Comparison of ENCODE assay signal across 10 mouse cellular contexts in genomic region chr19:34751150-34751549, GRCm38 (mm10). TPM values are rescaled to one million over a fixed set of nuclear protein-coding genes. Genes with fewer than 3 reads are reported as not detected.
A peak's percentile ranks its signal among the peaks of the same experiment; 100 is the strongest.
DNase-seq lines count a peak whose midpoint lies in the region; ATAC-seq lines count a peak whose summit lies in the region.
"Had no signal": no experiment of that assay in that cellular context is flagged by ENCODE, and none has a peak within 500 bp of the region (broad histone marks: within the 10 kb centered on the region; RNA-seq: fewer than 3 reads in every experiment).

No protein-coding gene starts in this region.

- H3K27ac ChIP-seq in forebrain, embryonic 10.5 days: no peak overlapping the region
- H3K27ac ChIP-seq: hindbrain, embryonic 10.5 days had no signal

- intact Hi-C loops in heart, postnatal 10 days (cut with DNase I): no loop called here

- WGBS in forebrain, embryonic 10.5 days: 84% methylated on average over 4 of the region's 4 CpGs

- no peaks in the 10 kb centered on the region for H3K36me3 ChIP-seq in forebrain, embryonic 10.5 days (replicated peaks)
- H3K36me3 ChIP-seq: hindbrain, embryonic 10.5 days had no signal

- ATAC-seq in hematopoietic stem cell, adult 5-6 weeks (replicated peaks in 1 of 2; ENCODE audit: insufficient read depth in 1 of 2, low FRiP score in 2 of 2, low TSS enrichment in 1 of 2, low read depth in 1 of 2, poor library complexity in 2 of 2, severe bottlenecking in 2 of 2): peak; percentile 50 to 63

- no peaks in the 10 kb centered on the region for H3K9me3 ChIP-seq in forebrain, embryonic 10.5 days
- H3K9me3 ChIP-seq: hindbrain, embryonic 10.5 days had no signal

- peaks cover 16% of the 10 kb centered on the region for H3K4me1 ChIP-seq in forebrain, embryonic 10.5 days

- H3K27me3 ChIP-seq in forebrain, embryonic 10.5 days (ENCODE audit: poor library complexity, severe bottlenecking): peaks cover 20% of the 10 kb centered on the region

- peak; percentile 17 to 18 for DNase-seq in heart, adult 18-20 months
- no peak for DNase-seq in heart, postnatal 10 days
- peak; percentile 10 for DNase-seq in right cerebral cortex, postnatal 14 days
- no peak for DNase-seq in right cerebral cortex, postnatal 4 days
- DNase-seq in retina, embryonic 14.5 days (ENCODE audit: low spot score): peak; percentile 30
- no peak for DNase-seq in forebrain, embryonic 10.5 days (ENCODE audit: extremely low spot score, low spot score)
- DNase-seq in ovary, postnatal 10 days (ENCODE audit: low spot score): no peak

- no peak overlapping the region for H3K4me3 ChIP-seq in forebrain, embryonic 10.5 days
- H3K4me3 ChIP-seq: hindbrain, embryonic 10.5 days had no signal

RNA-seq across cellular contexts. Expression of gene Slc16a12, which starts 4.1 kb away (rescaled TPM):
- 1 to 10 TPM; 1.0 to 1.7 TPM for total RNA-seq in heart, adult 18-20 months (2021)
- 1 to 10 TPM; 4.7 to 5.8 TPM for total RNA-seq in heart, postnatal 10 days (2021)
- total RNA-seq in hematopoietic stem cell, adult 5-6 weeks (2017): 2.2 and 3.0 TPM in 2 replicates
- 0.21 and 0.40 TPM in 2 replicates for polyA plus RNA-seq in forebrain, embryonic 10.5 days (2016; fragmentation: Nextera tagmentation; extraction: Ambion mirVana)
- total RNA-seq: megakaryocyte, adult 5-6 weeks had no signal

Comparison
In these comparisons a context has a peak if more than half of its experiments do, and no peak if none do; other contexts are left out.
1. DNase-seq: peak in heart, adult 18-20 months (2 of 2), right cerebral cortex, postnatal 14 days (single experiment) and retina, embryonic 14.5 days (single experiment); none in heart, postnatal 10 days (0 of 2), right cerebral cortex, postnatal 4 days (single experiment), forebrain, embryonic 10.5 days (single experiment) and ovary, postnatal 10 days (single experiment).